Mouse (Mus musculus): ENCODE results near the gene Gramd2. TPM values are rescaled to one million over a fixed set of nuclear protein-coding genes. Genes with fewer than 3 reads are reported as not detected.

The Gramd2 gene
- polyA plus RNA-seq, 1 experiment from 2014 or later, result 0.14 TPM

DNA sequence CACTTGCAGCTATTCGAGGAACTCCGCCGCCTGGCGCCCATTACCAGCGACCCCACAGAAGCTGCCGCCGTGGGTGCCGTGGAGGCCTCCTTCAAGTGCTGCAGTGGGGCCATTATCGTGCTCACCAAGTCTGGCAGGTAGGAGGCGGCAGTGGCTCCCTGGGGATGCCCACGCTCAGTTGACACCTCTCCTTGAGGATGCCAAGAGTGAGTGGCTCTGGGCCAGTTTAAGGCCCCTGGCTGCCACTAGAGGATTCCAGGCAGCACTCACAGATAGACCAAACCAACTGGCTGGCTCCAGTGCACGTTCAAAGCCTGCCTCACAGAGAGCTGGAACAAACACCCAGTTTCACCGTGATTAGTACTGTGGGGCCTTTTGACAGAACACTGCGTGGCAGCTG lies 4.3 kb upstream of the Gramd2 start:
- H3K27ac ChIP-seq (replicated peaks), result no peak overlapping the region
- H3K36me3 ChIP-seq, result peaks cover 93% of the 10 kb centered on the region
- peaks cover 4% of the 10 kb centered on the region for H3K27me3 ChIP-seq (ENCODE audit: low read depth, poor library complexity, severe bottlenecking)
- peaks cover 10% of the 10 kb centered on the region for H3K4me1 ChIP-seq
- WGBS, result 91% methylated on average over 14 of the region's 14 CpGs
- H3K4me3 ChIP-seq, result no peak overlapping the region
- no peak for DNase-seq (ENCODE audit: low spot score)
- H3K9me3 ChIP-seq (replicated peaks), result no peaks in the 10 kb centered on the region

DNA sequence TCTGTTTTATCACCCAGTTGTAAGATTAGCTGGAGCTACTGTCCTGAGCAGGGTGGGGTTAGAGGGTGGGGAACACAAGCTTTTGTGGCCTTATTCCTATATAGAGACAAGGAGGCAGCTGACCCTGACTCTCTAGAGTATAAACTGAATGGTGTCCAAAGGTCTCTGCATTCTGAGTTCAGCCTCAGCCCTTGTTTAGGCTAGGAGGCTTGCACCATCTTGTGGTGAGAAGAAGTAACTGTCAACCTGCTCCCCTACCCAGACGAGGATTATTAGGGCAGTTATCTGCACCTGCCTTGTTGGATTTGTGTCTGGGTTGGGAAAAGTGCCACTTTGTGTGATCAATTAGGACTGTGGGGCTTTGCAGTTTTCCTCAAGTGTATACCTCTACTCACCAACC lies 1.6 kb upstream of the Gramd2 start:
- WGBS, result 43% methylated on average over 1 of the region's 1 CpGs
- DNase-seq (ENCODE audit: low spot score), result no peak
- Histone ChIP-seq H3K36me3 (peaks cover 66% of the 10 kb centered on the region), H3K27ac (replicated peaks) (no peak overlapping the region), H3K4me1 (peaks cover 12% of the 10 kb centered on the region), H3K9me3 (replicated peaks) (no peaks in the 10 kb centered on the region), H3K4me3 (no peak overlapping the region), H3K27me3 (ENCODE audit: low read depth, poor library complexity, severe bottlenecking) (peaks cover 27% of the 10 kb centered on the region)

- 11% methylated on average over 16 of the region's 16 CpGs for WGBS
These were observed 561 bp downstream of the Gramd2 start for GRCm38 (mm10) chr9:59680534-59680875.

GRCm38 (mm10) chr9:59684020-59684419 lies 4.1 kb downstream of the Gramd2 start:
- Histone ChIP-seq H3K4me3 (no peak overlapping the region), H3K27me3 (ENCODE audit: low read depth, poor library complexity, severe bottlenecking) (peaks cover 27% of the 10 kb centered on the region), H3K36me3 (peaks cover 9% of the 10 kb centered on the region), H3K4me1 (peaks cover 12% of the 10 kb centered on the region), H3K27ac (replicated peaks) (no peak overlapping the region), H3K9me3 (replicated peaks) (no peaks in the 10 kb centered on the region)
- 71% methylated on average over 2 of the region's 2 CpGs for WGBS
- DNase-seq (ENCODE audit: low spot score), result no peak

More at GRCm38 (mm10) chr9:59680534-59680875, 561 bp downstream of the Gramd2 start:
- Histone ChIP-seq H3K4me1 (peaks cover 12% of the 10 kb centered on the region), H3K9me3 (replicated peaks) (no peaks in the 10 kb centered on the region), H3K4me3 (peak overlapping the region; percentile 58), H3K27ac (replicated peaks) (0 out of 2 replicates have a peak overlapping the region, but pooled peaks have one; percentile 33), H3K36me3 (peaks cover 44% of the 10 kb centered on the region), H3K27me3 (ENCODE audit: low read depth, poor library complexity, severe bottlenecking) (peaks cover 27% of the 10 kb centered on the region)
- DNase-seq (ENCODE audit: low spot score), result no peak

- no peaks in the 10 kb centered on the region for H3K9me3 ChIP-seq (replicated peaks)
- H3K27me3 ChIP-seq (ENCODE audit: low read depth, poor library complexity, severe bottlenecking), result peaks cover 21% of the 10 kb centered on the region
- 38% methylated on average over 6 of the region's 6 CpGs for WGBS
- H3K27ac ChIP-seq (replicated peaks), result no peak overlapping the region
- peaks cover 11% of the 10 kb centered on the region for H3K4me1 ChIP-seq
- no peak for DNase-seq (ENCODE audit: low spot score)
- H3K4me3 ChIP-seq, result no peak overlapping the region
- H3K36me3 ChIP-seq, result no peaks in the 10 kb centered on the region
These were observed 7.6 kb downstream of the Gramd2 start for GRCm38 (mm10) chr9:59687416-59688046.

DNA sequence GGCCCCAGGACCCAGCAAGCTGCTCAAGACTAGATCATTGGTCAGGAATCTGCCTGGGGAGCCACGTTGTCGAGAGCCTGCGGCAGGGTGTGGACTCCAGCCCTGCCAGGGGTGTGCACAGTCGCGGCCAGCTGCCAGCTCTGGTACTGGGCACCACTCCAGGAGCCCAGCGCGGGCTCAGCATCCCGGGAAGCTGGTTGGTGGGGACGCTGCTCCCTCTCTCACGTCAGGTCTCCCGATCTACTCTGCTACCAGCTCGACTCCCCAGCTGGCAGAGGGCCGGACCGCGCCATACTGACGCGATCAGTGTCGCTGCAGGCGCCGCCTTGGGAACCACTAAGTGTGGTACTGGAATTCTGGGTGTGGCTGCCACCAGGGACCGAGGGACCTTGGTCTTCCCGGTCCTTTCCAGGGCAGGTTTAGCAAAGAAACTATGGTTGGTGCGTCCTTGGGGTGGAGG lies 11.7 kb downstream of the Gramd2 start:
- WGBS, result 5% methylated on average over 23 of the region's 23 CpGs
- Histone ChIP-seq H3K27ac (replicated peaks) (peak overlapping the region; percentile 52), H3K4me3 (peak overlapping the region; percentile 49), H3K36me3 (no peaks in the 10 kb centered on the region), H3K4me1 (peaks cover 23% of the 10 kb centered on the region), H3K9me3 (replicated peaks) (no peaks in the 10 kb centered on the region), H3K27me3 (ENCODE audit: low read depth, poor library complexity, severe bottlenecking) (peaks cover 17% of the 10 kb centered on the region)
- peak; percentile 38 for DNase-seq (ENCODE audit: low spot score)

- H3K4me3 ChIP-seq, result peak overlapping the region; percentile 49
- no peaks in the 10 kb centered on the region for H3K36me3 ChIP-seq
- whole genome bisulfite sequencing, result 38% methylated on average over 9 of the region's 9 CpGs
- DNase-seq (ENCODE audit: low spot score), result no peak
- peak overlapping the region; percentile 52; the same call in 1 of the 2 replicates for H3K27ac ChIP-seq (replicated peaks)
- peaks cover 17% of the 10 kb centered on the region for H3K27me3 ChIP-seq (ENCODE audit: low read depth, poor library complexity, severe bottlenecking)
- H3K9me3 ChIP-seq (replicated peaks), result no peaks in the 10 kb centered on the region
- peaks cover 23% of the 10 kb centered on the region for H3K4me1 ChIP-seq
These were observed 12.2 kb downstream of the Gramd2 start for GRCm38 (mm10) chr9:59692145-59692544.

GRCm38 (mm10) chr9:59694571-59695450 lies 14.9 kb downstream of the Gramd2 start:
- no peaks in the 10 kb centered on the region for H3K9me3 ChIP-seq (replicated peaks)
- no peak overlapping the region for H3K27ac ChIP-seq (replicated peaks)
- H3K4me3 ChIP-seq, result no peak overlapping the region
- no peak for DNase-seq (ENCODE audit: low spot score)
- 63% methylated on average over 16 of the region's 16 CpGs for WGBS
- H3K4me1 ChIP-seq, result peaks cover 23% of the 10 kb centered on the region
- peaks cover 17% of the 10 kb centered on the region for H3K27me3 ChIP-seq (ENCODE audit: low read depth, poor library complexity, severe bottlenecking)
- no peaks in the 10 kb centered on the region for H3K36me3 ChIP-seq

- Histone ChIP-seq H3K9me3 (replicated peaks) (no peaks in the 10 kb centered on the region), H3K4me1 (peaks cover 23% of the 10 kb centered on the region), H3K27me3 (ENCODE audit: low read depth, poor library complexity, severe bottlenecking) (peaks cover 17% of the 10 kb centered on the region), H3K36me3 (no peaks in the 10 kb centered on the region), H3K4me3 (no peak overlapping the region), H3K27ac (replicated peaks) (no peak overlapping the region; the same call in 1 of the 2 replicates)
- WGBS, result 57% methylated on average over 3 of the region's 3 CpGs
- no peak for DNase-seq (ENCODE audit: low spot score)
These were observed 15.5 kb downstream of the Gramd2 start for GRCm38 (mm10) chr9:59695451-59695813.

- Histone ChIP-seq H3K4me3 (no peak overlapping the region), H3K9me3 (replicated peaks) (no peaks in the 10 kb centered on the region), H3K36me3 (no peaks in the 10 kb centered on the region), H3K27me3 (ENCODE audit: low read depth, poor library complexity, severe bottlenecking) (peaks cover 10% of the 10 kb centered on the region), H3K27ac (replicated peaks) (no peak overlapping the region), H3K4me1 (peaks cover 23% of the 10 kb centered on the region)
- no peak for DNase-seq (ENCODE audit: low spot score)
- WGBS, result 76% methylated on average over 3 of the region's 3 CpGs
These were observed 16.4 kb downstream of the Gramd2 start for GRCm38 (mm10) chr9:59696381-59696780.

DNA sequence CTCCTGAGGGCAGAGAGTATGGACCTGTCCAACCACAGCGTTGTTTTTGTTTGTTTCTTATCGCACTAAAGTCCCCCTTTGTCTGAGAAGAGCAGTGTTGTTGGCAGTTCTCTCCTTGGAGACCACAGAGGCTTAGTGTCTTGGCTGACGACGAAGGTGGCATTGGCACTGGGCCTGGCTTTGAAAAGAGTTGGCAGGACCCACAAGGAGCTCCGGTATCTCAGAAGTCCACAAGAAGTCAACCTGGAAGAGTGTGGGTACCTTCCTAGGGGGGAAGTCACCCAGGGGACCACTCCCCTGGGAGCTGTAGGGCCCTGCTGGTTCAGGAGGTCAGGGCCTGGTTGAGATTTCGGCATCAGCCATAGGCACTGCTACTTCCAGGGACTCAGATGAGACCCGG lies 21.1 kb downstream of the Gramd2 start:
- H3K36me3 ChIP-seq, result no peaks in the 10 kb centered on the region
- no peak overlapping the region for H3K27ac ChIP-seq (replicated peaks)
- no peaks in the 10 kb centered on the region for H3K27me3 ChIP-seq (ENCODE audit: low read depth, poor library complexity, severe bottlenecking)
- no peaks in the 10 kb centered on the region for H3K9me3 ChIP-seq (replicated peaks)
- H3K4me1 ChIP-seq, result no peaks in the 10 kb centered on the region
- H3K4me3 ChIP-seq, result no peak overlapping the region
- 88% methylated on average over 7 of the region's 7 CpGs for WGBS
- DNase-seq (ENCODE audit: low spot score), result no peak

DNA sequence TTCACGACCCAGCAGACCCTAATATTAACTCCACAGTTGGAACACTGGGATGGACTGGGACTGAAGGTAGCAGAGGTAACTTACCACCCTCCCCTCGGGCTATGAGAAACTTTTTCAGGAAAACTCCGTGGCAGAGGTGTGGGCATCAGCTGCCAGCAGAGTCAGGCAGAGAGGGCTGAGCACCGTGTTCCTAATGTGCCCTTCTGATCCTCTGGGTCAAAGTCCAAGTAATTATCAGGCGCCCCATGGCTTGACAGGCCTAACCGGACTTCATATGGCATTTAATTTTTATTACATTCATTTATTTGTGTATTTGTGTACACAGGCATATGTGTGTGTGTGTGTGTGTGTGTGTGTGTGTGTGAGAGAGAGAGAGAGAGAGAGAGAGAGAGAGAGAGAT lies 23.2 kb downstream of the Gramd2 start:
- no peak overlapping the region for H3K27ac ChIP-seq (replicated peaks)
- H3K4me1 ChIP-seq, result no peaks in the 10 kb centered on the region
- H3K27me3 ChIP-seq (ENCODE audit: low read depth, poor library complexity, severe bottlenecking), result no peaks in the 10 kb centered on the region
- no peaks in the 10 kb centered on the region for H3K9me3 ChIP-seq (replicated peaks)
- H3K36me3 ChIP-seq, result no peaks in the 10 kb centered on the region
- WGBS, result 81% methylated on average over 6 of the region's 6 CpGs
- H3K4me3 ChIP-seq, result no peak overlapping the region
- DNase-seq (ENCODE audit: low spot score), result no peak

All from midbrain, embryonic 10.5 days (tissue).